Mouse (Mus musculus) kidney, embryonic 14.5 days (tissue): ENCODE measurements around the gene 1700037H04Rik. TPM values are rescaled to one million over a fixed set of nuclear protein-coding genes. Genes with fewer than 3 reads are reported as not detected.

ENCODE experiments used
- ATAC-seq: fragments of 200-750 bp; cut with Nextera tagmentation; 2 replicates; pipeline ENCODE4 v1.8.0; 2017; ENCODE audit warnings: moderate number of reproducible peaks, mild to moderate bottlenecking, moderate TSS enrichment, moderate library complexity; ENCODE audit not compliant: low FRiP score, low TSS enrichment
- H3K27ac ChIP-seq: fragments of 300-500 bp; sonication (generic); 2 replicates; pipeline ENCODE4 v1.5.1; 2014; ENCODE audit warnings: low read depth, mild to moderate bottlenecking, low read length, moderate library complexity, mixed read lengths
- H3K27me3 ChIP-seq: fragments of 300-500 bp; sonication (generic); 2 replicates; pipeline ENCODE4 v1.6.1; 2014; ENCODE audit warnings: mild to moderate bottlenecking, low read length; ENCODE audit not compliant: control insufficient read depth, insufficient read depth
- H3K36me3 ChIP-seq: fragments of 300-500 bp; sonication (generic); 2 replicates; pipeline ENCODE4 v1.6.1; 2014; ENCODE audit warnings: low read length, mixed read lengths; ENCODE audit not compliant: control insufficient read depth, insufficient read depth
- H3K4me1 ChIP-seq: fragments of 300-500 bp; sonication (generic); 2 replicates; pipeline ENCODE4 v1.6.1; 2014; ENCODE audit warnings: low read length, mixed read lengths; ENCODE audit not compliant: control insufficient read depth, insufficient read depth
- H3K4me2 ChIP-seq: fragments of 300-500 bp; sonication (generic); replicated peaks from 2 replicates; pipeline ENCODE4 v1.6.1; 2014; ENCODE audit warnings: low read depth, mild to moderate bottlenecking, low read length
- H3K4me3 ChIP-seq: fragments of 300-500 bp; sonication (generic); 2 replicates; pipeline ENCODE4 v1.5.1; 2014; ENCODE audit warnings: mild to moderate bottlenecking, low read length
- H3K9ac ChIP-seq: fragments of 300-500 bp; sonication (generic); 2 replicates; pipeline ENCODE4 v1.6.1; 2014; ENCODE audit warnings: low read depth, mild to moderate bottlenecking, low read length, moderate library complexity
- H3K9me3 ChIP-seq: fragments of 300-500 bp; sonication (generic); 2 replicates; pipeline ENCODE4 v1.6.1; 2016; ENCODE audit warnings: low read length; ENCODE audit not compliant: control insufficient read depth
- WGBS: fragments of 180-500 bp; shearing (Covaris S2); extraction: QIAGEN DNeasy Blood & Tissue Kit; methylation state at CpG from one replicate; pipeline ENCODE4 v1.1.7; 2014; 5-methylcytosine and 5-hydroxymethylcytosine counted together
- polyA plus RNA-seq: library from polyadenylated mRNA; unstranded; fragments of >200 nt; fragmentation: Nextera tagmentation; extraction: Ambion mirVana; gene quantifications from 2 replicates; pipeline ENCODE4 v1.2.1, GENCODE M21; 2014

1700037H04Rik gene
- polyA plus RNA-seq, 1 experiment from 2014 or later, result 101 TPM

- Histone ChIP-seq H3K27me3 (no peaks in the 10 kb centered on the region), H3K9ac (no peak overlapping the region), H3K4me3 (no peak overlapping the region), H3K4me2 (no peak overlapping the region), H3K9me3 (no peaks in the 10 kb centered on the region), H3K4me1 (no peaks in the 10 kb centered on the region), H3K36me3 (peaks cover 29% of the 10 kb centered on the region), H3K27ac (no peak overlapping the region)
- 0 out of 2 replicates have a peak, but pooled peaks have one; percentile 12 for ATAC-seq
- WGBS, result 59% methylated on average over 11 of the region's 11 CpGs
Observed at GRCm38 (mm10) chr2:131135521-131136139, 24.3 kb downstream of the 1700037H04Rik start.

GRCm38 (mm10) chr2:131134826-131135400, 25.0 kb downstream of the 1700037H04Rik start:
- WGBS, result 78% methylated on average over 8 of the region's 8 CpGs
- Histone ChIP-seq H3K36me3 (peaks cover 29% of the 10 kb centered on the region), H3K9ac (no peak overlapping the region), H3K4me3 (no peak overlapping the region), H3K27ac (peak overlapping the region; percentile 44; the same call in 1 of the 2 replicates), H3K27me3 (no peaks in the 10 kb centered on the region), H3K9me3 (no peaks in the 10 kb centered on the region), H3K4me1 (no peaks in the 10 kb centered on the region), H3K4me2 (no peak overlapping the region)
- no peak for ATAC-seq

GRCm38 (mm10) chr2:131134381-131134780, 25.5 kb downstream of the 1700037H04Rik start:
- Histone ChIP-seq H3K4me3 (no peak overlapping the region), H3K9ac (no peak overlapping the region), H3K27me3 (no peaks in the 10 kb centered on the region), H3K36me3 (peaks cover 29% of the 10 kb centered on the region), H3K27ac (peak overlapping the region; percentile 44; the same call in 1 of the 2 replicates), H3K4me1 (no peaks in the 10 kb centered on the region), H3K4me2 (no peak overlapping the region), H3K9me3 (no peaks in the 10 kb centered on the region)
- peak; percentile 33; the same call in 1 of the 2 replicates for ATAC-seq
- 42% methylated on average over 1 of the region's 1 CpGs for WGBS

- Histone ChIP-seq H3K36me3 (peaks cover 18% of the 10 kb centered on the region), H3K27ac (peak within 1 kb of the TSS; percentile 12; the same call in 1 of the 2 replicates)
- no peak for ATAC-seq
Observed at GRCm38 (mm10) chr2:131132930-131133547, 26.8 kb downstream of the 1700037H04Rik start, which contains the start of gene Gm11037. TSS of gene Gm11037 (plus strand) at chr2:131133497.

GRCm38 (mm10) chr2:131132111-131132888, 27.6 kb downstream of the 1700037H04Rik start:
- no peak overlapping the region for H3K27ac ChIP-seq
- no peak for ATAC-seq
- peaks cover 15% of the 10 kb centered on the region for H3K4me1 ChIP-seq
- no peaks in the 10 kb centered on the region for H3K27me3 ChIP-seq
- 79% methylated on average over 10 of the region's 10 CpGs for WGBS
- peaks cover 18% of the 10 kb centered on the region for H3K36me3 ChIP-seq
- H3K9me3 ChIP-seq, result no peaks in the 10 kb centered on the region
- no peak overlapping the region for H3K4me3 ChIP-seq
- H3K4me2 ChIP-seq, result no peak overlapping the region
- H3K9ac ChIP-seq, result no peak overlapping the region

More at GRCm38 (mm10) chr2:131132930-131133547, 26.8 kb downstream of the 1700037H04Rik start, which contains the start of gene Gm11037:
- 84% methylated on average over 9 of the region's 9 CpGs for WGBS
- Histone ChIP-seq H3K4me1 (peaks cover 9% of the 10 kb centered on the region), H3K9me3 (no peaks in the 10 kb centered on the region), H3K27me3 (no peaks in the 10 kb centered on the region), H3K4me2 (no peak within 1 kb of the TSS), H3K9ac (no peak within 1 kb of the TSS), H3K4me3 (no peak within 1 kb of the TSS)

GRCm38 (mm10) chr2:131130849-131131248, 29.0 kb downstream of the 1700037H04Rik start:
- WGBS, result 69% methylated on average over 2 of the region's 2 CpGs
- Histone ChIP-seq H3K4me3 (no peak overlapping the region), H3K9ac (no peak overlapping the region), H3K36me3 (peaks cover 14% of the 10 kb centered on the region), H3K27ac (no peak overlapping the region), H3K4me1 (peaks cover 26% of the 10 kb centered on the region), H3K9me3 (no peaks in the 10 kb centered on the region), H3K27me3 (no peaks in the 10 kb centered on the region), H3K4me2 (no peak overlapping the region)
- no peak for ATAC-seq

GRCm38 (mm10) chr2:131129836-131130235, 30.0 kb downstream of the 1700037H04Rik start:
- H3K27ac ChIP-seq, result no peak overlapping the region
- peaks cover 26% of the 10 kb centered on the region for H3K4me1 ChIP-seq

GRCm38 (mm10) chr2:131128636-131129157, 31.2 kb downstream of the 1700037H04Rik start:
- ATAC-seq, result no peak
- Histone ChIP-seq H3K4me1 (peaks cover 31% of the 10 kb centered on the region), H3K9ac (no peak overlapping the region; the same call in 1 of the 2 replicates), H3K4me3 (peak overlapping the region; percentile 67; the same call in 1 of the 2 replicates), H3K27ac (no peak overlapping the region), H3K4me2 (peak overlapping the region; percentile 74), H3K36me3 (peaks cover 5% of the 10 kb centered on the region; the same call in 1 of the 2 replicates), H3K9me3 (no peaks in the 10 kb centered on the region), H3K27me3 (no peaks in the 10 kb centered on the region)
- WGBS, result 76% methylated on average over 3 of the region's 3 CpGs

More at GRCm38 (mm10) chr2:131129836-131130235, 30.0 kb downstream of the 1700037H04Rik start:
- Histone ChIP-seq H3K9ac (no peak overlapping the region), H3K4me3 (no peak overlapping the region), H3K36me3 (peaks cover 14% of the 10 kb centered on the region), H3K4me2 (no peak overlapping the region), H3K27me3 (no peaks in the 10 kb centered on the region), H3K9me3 (no peaks in the 10 kb centered on the region)
- 81% methylated on average over 5 of the region's 5 CpGs for WGBS
- no peak for ATAC-seq
